Mouse (Mus musculus) testis, adult 2 months (tissue): ENCODE measurements around the gene Cd101.

ENCODE experiments used
- CTCF ChIP-seq: fragments of 200-500 bp; IDR thresholded peaks from 2 replicates; pipeline ENCODE4 v1.5.1; 2012; ENCODE audit warnings: low read depth, mild to moderate bottlenecking, inconsistent platforms, low read length, moderate library complexity; ENCODE audit not compliant: control insufficient read depth, insufficient read depth, insufficient replicate concordance
- POLR2A ChIP-seq: fragments of 200-500 bp; IDR thresholded peaks from 2 replicates; pipeline ENCODE4 v1.6.1; 2012; ENCODE audit warnings: low read depth, mild to moderate bottlenecking, inconsistent platforms, low read length, moderate library complexity; ENCODE audit not compliant: control insufficient read depth

DNA sequence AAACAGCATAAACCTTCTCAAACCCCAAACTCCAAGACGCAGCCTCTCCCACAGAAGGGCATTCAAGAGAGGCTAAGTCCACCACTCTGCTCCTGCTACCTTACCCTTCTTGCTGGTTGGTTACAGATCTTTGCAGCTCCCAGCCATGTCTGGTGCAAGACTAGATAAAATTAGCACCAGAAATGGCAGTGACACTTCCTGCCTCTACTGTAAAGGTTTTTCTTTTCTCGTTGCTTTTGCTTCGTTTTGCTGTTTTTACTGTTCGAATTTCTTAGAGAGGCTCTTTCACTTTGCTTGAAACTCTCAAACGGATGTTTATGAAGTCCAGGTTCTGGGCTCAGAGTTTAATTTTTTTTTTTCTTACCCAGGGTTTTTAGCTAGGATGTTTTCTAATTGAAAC lies 8.3 kb downstream of the Cd101 start:
- no peak for TF ChIP-seq CTCF
- no peak for TF ChIP-seq POLR2A
